Comparison of ENCODE assay signal across 16 mouse cellular contexts in the genomic region with DNA sequence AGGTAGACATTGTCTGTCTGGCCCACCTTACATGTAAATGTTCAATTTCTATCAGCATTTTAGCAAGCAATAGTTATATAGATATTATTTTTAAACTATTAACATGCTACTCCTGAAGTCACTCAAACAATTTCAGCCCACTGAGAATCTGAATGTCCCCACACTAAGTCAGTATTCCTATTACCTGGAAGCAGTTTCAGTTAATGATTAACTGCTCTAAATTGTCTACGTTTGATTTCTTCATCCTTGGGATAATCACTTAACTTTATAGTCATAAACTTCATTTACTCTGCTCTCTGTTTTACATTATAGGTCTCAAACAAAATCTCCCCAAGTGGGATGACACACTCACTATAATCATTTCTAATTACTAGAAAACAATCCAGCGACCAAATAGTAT.
"Had no signal": no experiment of that assay in that cellular context is flagged by ENCODE, and none has a peak within 500 bp of the region (broad histone marks: within the 10 kb centered on the region; RNA-seq: fewer than 3 reads in every experiment).

No protein-coding gene starts in this region.

- H3K36me3 ChIP-seq: stomach, embryonic 15.5 days had no signal

- H3K4me1 ChIP-seq: neural tube, embryonic 13.5 days; neural tube, embryonic 15.5 days; stomach, embryonic 15.5 days had no signal

- H3K4me3 ChIP-seq: neural tube, embryonic 13.5 days; neural tube, embryonic 15.5 days; stomach, embryonic 15.5 days had no signal

- H3K27me3 ChIP-seq: neural tube, embryonic 13.5 days; neural tube, embryonic 15.5 days; stomach, embryonic 15.5 days had no signal

- H3K4me2 ChIP-seq: neural tube, embryonic 13.5 days; neural tube, embryonic 15.5 days; stomach, embryonic 15.5 days had no signal

- DNase-seq: retina, postnatal 1 day; right cerebral cortex, adult 18-20 months; right cerebral cortex, postnatal 14 days; right cerebral cortex, postnatal 25 days; right cerebral cortex, postnatal 4 days; spleen, adult 18-20 months; thymus, adult 18-20 months; thymus, adult 2 months; thymus, postnatal 14 days; thymus, postnatal 25 days; thymus, postnatal 36 days; thymus, postnatal 4 days had no signal

- H3K27ac ChIP-seq: neural tube, embryonic 13.5 days; neural tube, embryonic 15.5 days; stomach, embryonic 15.5 days; stomach, postnatal 0 days had no signal

- H3K9ac ChIP-seq: neural tube, embryonic 13.5 days; neural tube, embryonic 15.5 days; stomach, embryonic 15.5 days had no signal

- H3K9me3 ChIP-seq: neural tube, embryonic 13.5 days; neural tube, embryonic 15.5 days; stomach, embryonic 15.5 days had no signal
